Mouse (Mus musculus): ENCODE results near the gene Olfr1369-ps1.

DNA sequence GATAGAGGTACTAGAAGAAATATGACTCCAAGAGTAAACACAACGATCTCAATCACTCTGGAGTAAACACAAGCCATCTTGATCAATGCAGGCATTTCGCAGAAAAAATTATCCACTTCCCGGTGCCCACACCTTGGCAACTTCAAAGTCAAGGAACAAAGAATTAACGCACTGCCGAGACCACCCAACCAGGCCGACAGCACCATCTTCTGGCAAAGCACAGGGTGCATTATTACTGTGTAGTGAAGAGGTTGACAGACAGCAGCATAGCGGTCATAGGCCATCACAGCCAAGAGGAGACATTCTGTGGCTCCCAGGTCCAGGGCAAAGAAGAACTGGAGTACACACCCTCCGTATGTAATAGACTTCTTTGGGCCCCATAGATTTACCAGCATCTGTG, 31.1 kb downstream of the Olfr1369-ps1 start:
- TF ChIP-seq CTCF (IDR thresholded peaks at IDR 0.05; ENCODE audit: control insufficient read depth, insufficient read depth, low read length) (no peak), POLR2A (IDR thresholded peaks at IDR 0.05; ENCODE audit: borderline replicate concordance, control insufficient read depth, low read depth, low read length) (no peak)

Measured in bone marrow, adult 2 months (tissue).